ENCODE assay signal across 8 mouse cellular contexts in the genomic region with DNA sequence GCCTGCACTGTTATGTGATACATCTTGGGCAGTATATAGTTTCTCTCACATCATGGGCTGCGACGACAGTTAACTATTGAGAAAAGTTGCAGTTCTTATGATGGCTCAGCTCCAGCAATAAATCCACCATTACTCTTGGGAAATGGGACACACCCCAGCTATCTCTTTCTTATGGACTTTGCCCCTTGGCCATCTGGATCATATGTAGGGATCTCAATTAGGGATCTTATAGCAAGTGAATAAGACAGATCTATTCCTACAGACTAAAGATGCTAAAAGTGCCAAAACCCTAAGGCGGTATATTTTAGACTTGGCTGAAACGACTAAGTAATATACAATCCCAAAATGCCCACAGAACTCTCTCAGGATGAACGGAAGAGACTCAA. TPM values are rescaled to one million over a fixed set of nuclear protein-coding genes. Genes with fewer than 3 reads are reported as not detected.
A peak's percentile ranks its signal among the peaks of the same experiment; 100 is the strongest.
DNase-seq lines count a peak whose midpoint lies in the region; ATAC-seq and TF ChIP-seq lines count a peak whose summit lies in the region.

No protein-coding gene starts in this region.

- peak overlapping the region; percentile 49 for H3K4me2 ChIP-seq in forebrain, embryonic 16.5 days (ENCODE audit: low read length)
- peak overlapping the region; percentile 49 for H3K4me2 ChIP-seq in lung, postnatal 0 days (replicated peaks; ENCODE audit: low read depth, low read length)

- no peaks in the 10 kb centered on the region for H3K9me3 ChIP-seq in forebrain, embryonic 16.5 days (ENCODE audit: control insufficient read depth, low read length)
- H3K9me3 ChIP-seq in lung, postnatal 0 days (ENCODE audit: low read length) = no peaks in the 10 kb centered on the region

- H3K27ac ChIP-seq in brown adipose tissue, adult 24 weeks (replicated peaks; ENCODE audit: low read depth, low read length) = no peak overlapping the region; the same call in 1 of the 2 replicates
- peak overlapping the region; percentile 23; the same call in 1 of the 2 replicates for H3K27ac ChIP-seq in forebrain, embryonic 16.5 days (ENCODE audit: low read length)
- H3K27ac ChIP-seq in lung, postnatal 0 days (ENCODE audit: low read length) = no peak overlapping the region

- intact Hi-C loops in left cerebral cortex, postnatal 36 days (cut with DNase I) = loop anchor here (10.0 kb wide), 2 partner anchors 58 to 62 kb away; no protein-coding TSS in a partner anchor

- no peaks in the 10 kb centered on the region for H3K36me3 ChIP-seq in forebrain, embryonic 16.5 days (ENCODE audit: control insufficient read depth, insufficient read depth)
- no peaks in the 10 kb centered on the region for H3K36me3 ChIP-seq in lung, postnatal 0 days (ENCODE audit: insufficient read depth, low read length)

- DNase-seq in kidney, adult 11 months = peak; percentile 3
- DNase-seq in kidney, adult 18-20 months = no peak
- peak; percentile 6 for DNase-seq in lung, postnatal 0 days (ENCODE audit: low spot score)
- DNase-seq in urinary bladder, postnatal 4 days (ENCODE audit: low spot score in 2 of 2) = no peak
- no peak for DNase-seq in left cerebral cortex, postnatal 36 days (ENCODE audit: low spot score in 2 of 2)
- DNase-seq in ovary, adult 18-20 months (ENCODE audit: low spot score) = no peak

- peak overlapping the region; percentile 29 for H3K9ac ChIP-seq in forebrain, embryonic 16.5 days (replicated peaks; ENCODE audit: low read depth, low read length)
- H3K9ac ChIP-seq in lung, postnatal 0 days (replicated peaks; ENCODE audit: low read depth) = no peak overlapping the region

- ATAC-seq in forebrain, embryonic 16.5 days = peak; percentile 10
- ATAC-seq in lung, postnatal 0 days = no peak

- 13% methylated on average over 5 of the region's 5 CpGs for WGBS in forebrain, embryonic 16.5 days
- 8% methylated on average over 5 of the region's 5 CpGs for WGBS in lung, postnatal 0 days

- no peak for TF ChIP-seq CTCF in lung, postnatal 0 days (IDR thresholded peaks at IDR 0.05)

- peak overlapping the region; percentile 54 for H3K4me3 ChIP-seq in brown adipose tissue, adult 24 weeks (ENCODE audit: insufficient read depth, low read depth, low read length)
- peak overlapping the region; percentile 65 for H3K4me3 ChIP-seq in forebrain, embryonic 16.5 days (replicated peaks; ENCODE audit: low read length)
- H3K4me3 ChIP-seq in lung, postnatal 0 days (ENCODE audit: low read depth, low read length) = peak overlapping the region; percentile 56

- TF ChIP-seq EP300 in lung, postnatal 0 days (IDR thresholded peaks at IDR 0.05) = no peak

- H3K27me3 ChIP-seq in forebrain, embryonic 16.5 days (replicated peaks; ENCODE audit: control insufficient read depth, insufficient read depth, low read length) = no peaks in the 10 kb centered on the region
- H3K27me3 ChIP-seq in lung, postnatal 0 days (replicated peaks; ENCODE audit: insufficient read depth, low read length) = no peaks in the 10 kb centered on the region

- H3K4me1 ChIP-seq in brown adipose tissue, adult 24 weeks (ENCODE audit: control insufficient read depth, insufficient read depth, insufficient read length, low read length) = no peaks in the 10 kb centered on the region
- no peaks in the 10 kb centered on the region for H3K4me1 ChIP-seq in forebrain, embryonic 16.5 days (replicated peaks; ENCODE audit: control insufficient read depth, insufficient read depth, low read length)
- no peaks in the 10 kb centered on the region for H3K4me1 ChIP-seq in lung, postnatal 0 days (ENCODE audit: insufficient read depth, low read depth, low read length)

RNA-seq across cellular contexts. Expression of a gene that starts 0.5 kb away (rescaled TPM):
- polyA plus RNA-seq in brown adipose tissue, adult 24 weeks (2012; ENCODE audit: insufficient read depth, insufficient read length, missing spikeins) = 2.0 and 3.0 TPM in 2 replicates
- polyA plus RNA-seq in forebrain, embryonic 16.5 days (2015; fragmentation: Nextera tagmentation; extraction: Ambion mirVana) = 14.9 and 18.0 TPM in 2 replicates
- polyA plus RNA-seq in lung, postnatal 0 days (2015; fragmentation: Nextera tagmentation; extraction: Ambion mirVana) = 9.3 and 10.6 TPM in 2 replicates
- total RNA-seq in left cerebral cortex, postnatal 36 days (2021) = 10 to 100 TPM; 22.0 to 23.2 TPM

Comparison
In these comparisons a context has a peak if more than half of its experiments do, and no peak if none do; other contexts are left out.
1. DNase-seq: peak in kidney, adult 11 months (single experiment) and lung, postnatal 0 days (single experiment); none in kidney, adult 18-20 months (single experiment), urinary bladder, postnatal 4 days (0 of 2), left cerebral cortex, postnatal 36 days (0 of 2) and ovary, adult 18-20 months (single experiment).
2. Peak in every context shown above with its lines, with median percentiles within 50 percentile points of each other: H3K4me3 ChIP-seq.